Mouse (Mus musculus): ENCODE results near the gene Rhbdf2. TPM values are rescaled to one million over a fixed set of nuclear protein-coding genes. Genes with fewer than 3 reads are reported as not detected.

Gene Rhbdf2
- polyA plus RNA-seq, 1 experiment from 2014 or later: 13.5 TPM

- Histone ChIP-seq H3K9me3 (no peaks in the 10 kb centered on the region), H3K4me3 (peak overlapping the region; percentile 24), H3K4me1 (peaks cover 61% of the 10 kb centered on the region), H3K9ac (0 out of 2 replicates have a peak overlapping the region, but pooled peaks have one; percentile 2), H3K36me3 (no peaks in the 10 kb centered on the region), H3K27me3 (peaks cover 39% of the 10 kb centered on the region), H3K4me2 (peak overlapping the region; percentile 53), H3K27ac (peak overlapping the region; percentile 83)
- ATAC-seq (ENCODE audit: borderline replicate concordance, extremely low read depth, low FRiP score, low TSS enrichment): peak; percentile 90
- WGBS: 12% methylated on average over 22 of the region's 22 CpGs
Observed at GRCm38 (mm10) chr11:116657311-116658223, 30.7 kb upstream of the Rhbdf2 start.

DNA sequence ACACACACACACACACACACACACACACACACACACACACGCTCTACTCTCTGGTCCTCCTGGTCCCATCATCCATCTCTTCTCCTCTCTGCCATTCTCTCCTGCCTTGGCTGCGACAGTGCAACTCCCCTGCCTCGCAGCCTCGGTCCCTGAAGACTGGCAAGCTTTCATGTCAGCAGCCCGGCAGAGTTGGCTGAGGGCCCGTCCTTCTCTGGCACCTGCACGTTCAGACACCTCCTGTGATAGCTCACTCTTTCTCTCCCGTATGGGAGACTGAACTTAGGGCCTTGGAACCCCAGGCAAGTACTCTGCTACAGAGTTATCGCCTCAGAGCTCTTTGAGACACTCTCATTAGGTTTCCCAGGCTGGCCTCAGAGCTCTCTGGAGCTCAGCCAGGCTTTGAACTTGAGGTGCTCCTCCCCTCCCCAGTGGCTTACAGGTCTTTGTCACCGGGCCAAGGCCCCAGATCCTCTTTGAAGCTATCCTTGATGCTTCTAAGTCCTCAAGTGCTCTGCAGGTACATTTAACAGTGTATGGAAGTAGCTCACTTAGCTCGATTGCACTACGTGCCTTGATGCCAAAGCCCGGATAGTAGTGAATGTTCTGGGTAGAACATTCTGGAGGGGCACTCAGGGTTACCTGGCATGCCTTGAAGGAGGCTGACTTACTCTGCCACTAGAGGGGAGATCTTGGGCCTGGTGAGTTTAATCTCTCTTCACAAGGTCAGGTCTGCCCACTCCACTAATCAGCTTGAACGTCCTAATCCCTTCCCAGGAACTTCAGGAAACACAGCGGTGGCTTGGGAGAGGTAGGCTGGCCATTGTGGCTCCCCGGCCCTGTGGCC, 29.8 kb upstream of the Rhbdf2 start:
- H3K27me3 ChIP-seq: peaks cover 42% of the 10 kb centered on the region
- H3K9ac ChIP-seq: no peak overlapping the region
- H3K4me2 ChIP-seq: peak overlapping the region; percentile 53
- 51% methylated on average over 16 of the region's 16 CpGs for WGBS
- no peak for ATAC-seq (ENCODE audit: borderline replicate concordance, extremely low read depth, low FRiP score, low TSS enrichment)
- peaks cover 51% of the 10 kb centered on the region for H3K4me1 ChIP-seq
- H3K9me3 ChIP-seq: no peaks in the 10 kb centered on the region
- H3K27ac ChIP-seq: peak overlapping the region; percentile 83
- H3K36me3 ChIP-seq: no peaks in the 10 kb centered on the region
- H3K4me3 ChIP-seq: no peak overlapping the region

GRCm38 (mm10) chr11:116654255-116654821, 27.5 kb upstream of the Rhbdf2 start, which contains the start of gene Cygb:
TSS of gene Cygb (minus strand) at chr11:116654313.
- H3K4me1 ChIP-seq: peaks cover 38% of the 10 kb centered on the region
- WGBS: 6% methylated on average over 27 of the region's 28 CpGs
- peaks cover 34% of the 10 kb centered on the region for H3K27me3 ChIP-seq
- no peaks in the 10 kb centered on the region for H3K9me3 ChIP-seq
- peak within 1 kb of the TSS; percentile 97 for H3K4me2 ChIP-seq
- no peaks in the 10 kb centered on the region for H3K36me3 ChIP-seq
- ATAC-seq (ENCODE audit: borderline replicate concordance, extremely low read depth, low FRiP score, low TSS enrichment): no peak
- peak within 1 kb of the TSS; percentile 57 for H3K9ac ChIP-seq
- H3K4me3 ChIP-seq: peak within 1 kb of the TSS; percentile 52
- no peak within 1 kb of the TSS for H3K27ac ChIP-seq

DNA sequence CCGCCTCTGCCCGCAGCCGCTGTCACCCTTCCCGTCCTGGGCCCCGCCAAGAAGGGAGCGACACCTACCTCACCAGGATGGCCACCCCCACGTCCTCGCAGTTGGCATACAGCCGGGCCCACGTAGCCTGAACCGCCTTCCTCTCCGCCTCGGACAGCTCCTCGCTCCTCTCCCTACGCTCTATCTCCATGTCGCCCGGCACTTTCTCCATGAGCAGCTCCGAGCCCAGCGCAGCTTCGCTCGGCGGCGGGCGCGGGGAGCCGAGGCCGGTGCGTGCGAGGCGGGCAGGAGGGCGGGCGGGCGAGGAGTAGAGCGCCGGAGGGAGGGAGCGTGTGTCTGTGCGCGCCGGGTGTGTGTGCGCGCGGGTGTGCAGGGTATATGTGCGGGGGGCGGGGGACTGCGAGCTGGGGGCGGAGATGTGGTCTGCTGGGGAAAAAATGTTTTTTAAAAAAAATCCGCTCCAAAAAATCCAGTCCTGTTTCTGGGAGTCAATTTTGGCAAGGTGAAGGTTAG, 26.9 kb upstream of the Rhbdf2 start:
- H3K36me3 ChIP-seq: no peaks in the 10 kb centered on the region
- WGBS: under 1% methylated on average over 47 of the region's 47 CpGs
- no peak for ATAC-seq (ENCODE audit: borderline replicate concordance, extremely low read depth, low FRiP score, low TSS enrichment)
- H3K4me2 ChIP-seq: peak overlapping the region; percentile 97
- peak overlapping the region; percentile 57 for H3K9ac ChIP-seq
- H3K4me3 ChIP-seq: peak overlapping the region; percentile 52
- peaks cover 34% of the 10 kb centered on the region for H3K27me3 ChIP-seq
- H3K27ac ChIP-seq: no peak overlapping the region
- peaks cover 40% of the 10 kb centered on the region for H3K4me1 ChIP-seq
- no peaks in the 10 kb centered on the region for H3K9me3 ChIP-seq

GRCm38 (mm10) chr11:116653234-116653633, 26.4 kb upstream of the Rhbdf2 start, which contains the start of gene Prcd:
TSS of gene Prcd (plus strand) at chr11:116653534.
- Histone ChIP-seq H3K9me3 (no peaks in the 10 kb centered on the region), H3K9ac (peak within 1 kb of the TSS; percentile 57), H3K27ac (0 out of 2 replicates have a peak within 1 kb of the TSS, but pooled peaks have one; percentile 4), H3K4me1 (peaks cover 41% of the 10 kb centered on the region), H3K27me3 (peaks cover 34% of the 10 kb centered on the region), H3K4me3 (peak within 1 kb of the TSS; percentile 52), H3K4me2 (peak within 1 kb of the TSS; percentile 97), H3K36me3 (no peaks in the 10 kb centered on the region)
- no peak for ATAC-seq (ENCODE audit: borderline replicate concordance, extremely low read depth, low FRiP score, low TSS enrichment)
- WGBS: 3% methylated on average over 10 of the region's 10 CpGs

DNA sequence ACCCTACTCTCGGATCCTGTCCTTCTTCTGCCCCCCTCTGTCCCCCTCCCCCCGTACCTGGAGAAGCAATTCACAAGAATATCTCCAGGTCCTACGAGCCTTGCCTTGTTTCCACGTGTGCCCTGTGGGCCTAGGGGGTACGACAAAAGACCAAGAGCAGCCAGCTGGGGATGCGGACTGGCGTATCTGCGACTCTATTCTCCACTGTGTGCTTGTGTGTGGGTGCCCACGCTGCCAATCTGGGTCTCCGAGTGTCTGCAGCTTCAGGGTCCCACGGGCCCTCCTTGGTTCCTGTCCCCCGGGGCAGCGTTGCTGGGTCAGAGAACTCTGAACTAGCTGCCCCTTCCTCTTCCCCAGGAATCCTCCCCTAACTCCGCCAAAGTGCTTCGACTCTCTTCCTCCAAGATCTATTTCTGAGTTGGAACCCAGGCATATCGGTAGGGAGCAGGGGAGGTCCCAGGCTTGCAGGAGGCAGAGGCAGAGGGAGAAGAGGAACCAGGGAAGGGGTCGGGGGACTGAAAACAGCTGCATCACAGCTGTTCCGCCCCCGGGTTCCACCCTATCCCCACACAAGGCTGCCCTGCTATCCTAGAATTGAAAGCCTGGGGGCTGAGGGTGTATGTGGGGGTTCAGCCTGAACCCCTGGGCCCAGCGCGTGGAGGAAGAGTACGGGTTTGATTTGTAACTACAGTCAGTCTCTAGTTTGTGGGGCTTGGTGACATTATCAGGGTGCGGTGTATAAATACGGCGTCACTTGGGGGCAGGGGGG, 25.7 kb upstream of the Rhbdf2 start:
- ATAC-seq (ENCODE audit: borderline replicate concordance, extremely low read depth, low FRiP score, low TSS enrichment): no peak
- H3K9ac ChIP-seq: no peak overlapping the region
- peak overlapping the region; percentile 97 for H3K4me2 ChIP-seq
- peak overlapping the region; percentile 52 for H3K4me3 ChIP-seq
- H3K27ac ChIP-seq: 0 out of 2 replicates have a peak overlapping the region, but pooled peaks have one; percentile 4
- peaks cover 34% of the 10 kb centered on the region for H3K27me3 ChIP-seq
- peaks cover 42% of the 10 kb centered on the region for H3K4me1 ChIP-seq
- no peaks in the 10 kb centered on the region for H3K9me3 ChIP-seq
- H3K36me3 ChIP-seq: no peaks in the 10 kb centered on the region
- 63% methylated on average over 25 of the region's 25 CpGs for WGBS

- no peak for ATAC-seq (ENCODE audit: borderline replicate concordance, extremely low read depth, low FRiP score, low TSS enrichment)
- Histone ChIP-seq H3K27me3 (peaks cover 34% of the 10 kb centered on the region), H3K9ac (no peak overlapping the region), H3K36me3 (no peaks in the 10 kb centered on the region), H3K9me3 (no peaks in the 10 kb centered on the region), H3K4me1 (peaks cover 48% of the 10 kb centered on the region), H3K27ac (no peak overlapping the region), H3K4me2 (no peak overlapping the region), H3K4me3 (no peak overlapping the region)
- WGBS: 76% methylated on average over 8 of the region's 8 CpGs
Observed at GRCm38 (mm10) chr11:116651339-116651738, 24.5 kb upstream of the Rhbdf2 start.

GRCm38 (mm10) chr11:116650811-116651210, 24.0 kb upstream of the Rhbdf2 start:
- no peak for ATAC-seq (ENCODE audit: borderline replicate concordance, extremely low read depth, low FRiP score, low TSS enrichment)
- Histone ChIP-seq H3K4me1 (peaks cover 52% of the 10 kb centered on the region), H3K4me3 (no peak overlapping the region), H3K9ac (no peak overlapping the region), H3K27me3 (peaks cover 34% of the 10 kb centered on the region), H3K4me2 (no peak overlapping the region), H3K9me3 (no peaks in the 10 kb centered on the region), H3K27ac (no peak overlapping the region), H3K36me3 (no peaks in the 10 kb centered on the region)
- 84% methylated on average over 8 of the region's 8 CpGs for WGBS

- H3K4me1 ChIP-seq: peaks cover 58% of the 10 kb centered on the region
- H3K27me3 ChIP-seq: peaks cover 32% of the 10 kb centered on the region
- WGBS: 80% methylated on average over 13 of the region's 13 CpGs
Observed at GRCm38 (mm10) chr11:116649711-116650337, 23.0 kb upstream of the Rhbdf2 start.

GRCm38 (mm10) chr11:116648976-116649375, 22.2 kb upstream of the Rhbdf2 start:
- WGBS: 71% methylated on average over 10 of the region's 10 CpGs
- peaks cover 24% of the 10 kb centered on the region for H3K27me3 ChIP-seq
- H3K4me2 ChIP-seq: no peak overlapping the region
- no peak overlapping the region for H3K4me3 ChIP-seq
- H3K9ac ChIP-seq: no peak overlapping the region
- peaks cover 59% of the 10 kb centered on the region for H3K4me1 ChIP-seq
- peak overlapping the region; percentile 88 for H3K27ac ChIP-seq
- H3K9me3 ChIP-seq: no peaks in the 10 kb centered on the region
- no peak for ATAC-seq (ENCODE audit: borderline replicate concordance, extremely low read depth, low FRiP score, low TSS enrichment)
- no peaks in the 10 kb centered on the region for H3K36me3 ChIP-seq

More at GRCm38 (mm10) chr11:116649711-116650337, 23.0 kb upstream of the Rhbdf2 start:
- no peak overlapping the region for H3K27ac ChIP-seq
- H3K4me2 ChIP-seq: no peak overlapping the region
- no peak overlapping the region for H3K9ac ChIP-seq
- no peak for ATAC-seq (ENCODE audit: borderline replicate concordance, extremely low read depth, low FRiP score, low TSS enrichment)
- H3K36me3 ChIP-seq: no peaks in the 10 kb centered on the region
- H3K9me3 ChIP-seq: no peaks in the 10 kb centered on the region
- H3K4me3 ChIP-seq: no peak overlapping the region

All from lung, embryonic 15.5 days (tissue).